Mouse (Mus musculus): ENCODE data around the gene Cog5. TPM values are rescaled to one million over a fixed set of nuclear protein-coding genes. Genes with fewer than 3 reads are reported as not detected.
A peak's percentile ranks its signal among the peaks of the same experiment; 100 is the strongest.

Cog5 gene
- total and polyA plus RNA-seq, 2 experiments from 2014 or later, result 18.4 to 46.9 TPM

DNA sequence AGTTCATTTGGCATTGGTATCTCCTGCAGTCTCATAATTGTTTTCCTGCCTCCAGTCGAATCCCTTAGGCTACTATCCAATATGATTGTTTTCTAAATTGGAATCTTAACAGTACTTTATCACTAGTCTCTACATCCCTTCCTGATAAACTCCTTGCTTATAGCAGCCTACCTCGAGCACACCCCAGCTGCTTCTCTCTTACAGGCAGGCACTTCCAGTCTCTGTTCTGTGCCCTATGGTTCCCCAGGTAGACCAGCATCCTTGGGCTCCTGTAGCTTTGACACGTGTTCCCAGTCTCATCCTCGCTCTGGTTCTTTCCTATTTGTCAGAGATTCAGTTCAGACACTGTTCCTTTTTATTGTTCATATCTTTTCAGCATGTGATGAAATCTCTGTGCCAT is 229.7 kb downstream of the Cog5 start:
- TF ChIP-seq CTCF (IDR thresholded peaks at IDR 0.05; ENCODE audit: low read depth), result no peak
- ATAC-seq, result no peak
- no peaks in the 10 kb centered on the region for H3K4me1 ChIP-seq (ENCODE audit: insufficient read depth, low read length)
- no peaks in the 10 kb centered on the region for H3K27me3 ChIP-seq (ENCODE audit: insufficient read depth, low read length)
- no peaks in the 10 kb centered on the region for H3K9me3 ChIP-seq (ENCODE audit: low read length)
- no peak for DNase-seq (ENCODE audit: low spot score)
- no peaks in the 10 kb centered on the region for H3K36me3 ChIP-seq (ENCODE audit: insufficient read depth, low read length)
- no peak overlapping the region for H3K27ac ChIP-seq
- H3K4me3 ChIP-seq (ENCODE audit: low read length), result no peak overlapping the region
- WGBS, result 60% methylated on average over 4 of the region's 4 CpGs
- H3K4me2 ChIP-seq (ENCODE audit: low read depth, low read length), result no peak overlapping the region
- H3K9ac ChIP-seq (replicated peaks; ENCODE audit: low read length), result no peak overlapping the region

- ATAC-seq, result no peak
Observed at GRCm38 (mm10) chr12:31885084-31885483, 230.4 kb downstream of the Cog5 start.

GRCm38 (mm10) chr12:31885844-31886606 is 231.4 kb downstream of the Cog5 start:
- Histone ChIP-seq H3K9ac (replicated peaks; ENCODE audit: low read length) (no peak overlapping the region), H3K9me3 (ENCODE audit: low read length) (no peaks in the 10 kb centered on the region), H3K4me1 (ENCODE audit: insufficient read depth, low read length) (no peaks in the 10 kb centered on the region; the same call in 1 of the 2 replicates), H3K27ac (no peak overlapping the region), H3K4me3 (ENCODE audit: low read length) (no peak overlapping the region), H3K4me2 (ENCODE audit: low read depth, low read length) (no peak overlapping the region), H3K36me3 (ENCODE audit: insufficient read depth, low read length) (no peaks in the 10 kb centered on the region), H3K27me3 (ENCODE audit: insufficient read depth, low read length) (no peaks in the 10 kb centered on the region)
- 96% methylated on average over 11 of the region's 11 CpGs for WGBS
- DNase-seq (ENCODE audit: low spot score) (no peak), ATAC-seq (no peak)
- no peak for TF ChIP-seq CTCF (IDR thresholded peaks at IDR 0.05; ENCODE audit: low read depth)

More at GRCm38 (mm10) chr12:31885084-31885483, 230.4 kb downstream of the Cog5 start:
- Histone ChIP-seq H3K4me3 (ENCODE audit: low read length) (no peak overlapping the region), H3K9ac (replicated peaks; ENCODE audit: low read length) (no peak overlapping the region), H3K36me3 (ENCODE audit: insufficient read depth, low read length) (no peaks in the 10 kb centered on the region), H3K4me1 (ENCODE audit: insufficient read depth, low read length) (no peaks in the 10 kb centered on the region), H3K9me3 (ENCODE audit: low read length) (no peaks in the 10 kb centered on the region), H3K27ac (no peak overlapping the region), H3K27me3 (ENCODE audit: insufficient read depth, low read length) (no peaks in the 10 kb centered on the region), H3K4me2 (ENCODE audit: low read depth, low read length) (no peak overlapping the region)
- DNase-seq (ENCODE audit: low spot score), result no peak
- 80% methylated on average over 4 of the region's 4 CpGs for WGBS
- TF ChIP-seq CTCF (IDR thresholded peaks at IDR 0.05; ENCODE audit: low read depth), result no peak

- no peak overlapping the region for H3K27ac ChIP-seq
- DNase-seq (ENCODE audit: low spot score) (no peak), ATAC-seq (no peak; the same call in 1 of the 2 replicates)
- TF ChIP-seq CTCF (IDR thresholded peaks at IDR 0.05; ENCODE audit: low read depth), result no peak
- no peak overlapping the region for H3K4me2 ChIP-seq (ENCODE audit: low read depth, low read length)
- H3K36me3 ChIP-seq (ENCODE audit: insufficient read depth, low read length), result no peaks in the 10 kb centered on the region
- H3K9ac ChIP-seq (replicated peaks; ENCODE audit: low read length), result no peak overlapping the region
- peaks cover 6% of the 10 kb centered on the region; the same call in 1 of the 2 replicates for H3K4me1 ChIP-seq (ENCODE audit: insufficient read depth, low read length)
- no peak overlapping the region for H3K4me3 ChIP-seq (ENCODE audit: low read length)
- WGBS, result 43% methylated on average over 6 of the region's 6 CpGs
- no peaks in the 10 kb centered on the region for H3K27me3 ChIP-seq (ENCODE audit: insufficient read depth, low read length)
- no peaks in the 10 kb centered on the region for H3K9me3 ChIP-seq (ENCODE audit: low read length)
Observed at GRCm38 (mm10) chr12:31890685-31891084, 236.0 kb downstream of the Cog5 start.

DNA sequence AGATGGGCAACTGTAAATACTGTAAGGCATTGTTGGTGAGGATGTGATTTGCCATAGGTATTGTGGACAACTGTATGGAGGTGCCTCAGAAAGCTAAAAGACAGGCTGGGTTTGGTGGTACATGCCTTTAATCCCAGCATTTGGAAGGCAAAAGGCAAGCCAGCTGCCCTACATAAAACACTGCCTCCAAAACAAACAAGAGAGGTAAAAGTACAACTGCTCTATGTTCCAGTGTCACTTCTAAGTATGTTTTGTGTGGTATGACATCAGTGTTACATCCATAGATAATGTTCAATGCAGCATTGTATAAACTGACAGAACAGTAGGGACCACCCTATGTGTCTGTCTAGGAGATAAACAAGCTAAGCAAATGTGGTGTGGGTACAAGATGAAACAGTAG is 237.4 kb downstream of the Cog5 start:
- H3K4me3 ChIP-seq (ENCODE audit: low read length), result no peak overlapping the region
- no peaks in the 10 kb centered on the region for H3K9me3 ChIP-seq (ENCODE audit: low read length)
- H3K27me3 ChIP-seq (ENCODE audit: insufficient read depth, low read length), result no peaks in the 10 kb centered on the region
- DNase-seq (ENCODE audit: low spot score), result no peak
- H3K4me2 ChIP-seq (ENCODE audit: low read depth, low read length), result no peak overlapping the region
- no peaks in the 10 kb centered on the region for H3K36me3 ChIP-seq (ENCODE audit: insufficient read depth, low read length)
- H3K9ac ChIP-seq (replicated peaks; ENCODE audit: low read length), result no peak overlapping the region
- peaks cover 10% of the 10 kb centered on the region for H3K4me1 ChIP-seq (ENCODE audit: insufficient read depth, low read length)
- ATAC-seq, result no peak
- TF ChIP-seq CTCF (IDR thresholded peaks at IDR 0.05; ENCODE audit: low read depth), result no peak
- H3K27ac ChIP-seq, result no peak overlapping the region

DNA sequence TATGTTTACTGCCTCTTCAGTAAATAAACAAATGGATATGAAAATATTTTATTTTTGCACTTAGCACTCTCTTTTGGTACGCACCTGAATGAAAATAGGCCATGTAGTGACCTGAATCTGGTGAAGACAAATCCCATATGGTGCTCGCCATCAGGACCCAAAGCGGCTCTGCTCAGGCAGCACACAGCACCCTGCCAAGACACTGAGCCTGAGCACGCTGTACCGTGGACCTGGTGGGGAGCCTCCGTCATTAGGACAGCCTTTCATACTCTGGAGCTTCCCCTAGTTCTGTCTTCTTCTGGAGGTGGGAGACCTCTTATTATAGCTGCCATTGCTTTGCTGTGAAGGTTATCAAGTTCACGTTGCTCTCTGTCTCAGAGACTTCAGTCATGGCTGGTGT is 238.1 kb downstream of the Cog5 start:
- no peaks in the 10 kb centered on the region for H3K36me3 ChIP-seq (ENCODE audit: insufficient read depth, low read length)
- H3K4me1 ChIP-seq (ENCODE audit: insufficient read depth, low read length), result peaks cover 14% of the 10 kb centered on the region
- no peaks in the 10 kb centered on the region for H3K9me3 ChIP-seq (ENCODE audit: low read length)
- no peak overlapping the region for H3K4me3 ChIP-seq (ENCODE audit: low read length)
- no peak for TF ChIP-seq CTCF (IDR thresholded peaks at IDR 0.05; ENCODE audit: low read depth)
- H3K9ac ChIP-seq (replicated peaks; ENCODE audit: low read length), result no peak overlapping the region
- H3K27me3 ChIP-seq (ENCODE audit: insufficient read depth, low read length), result no peaks in the 10 kb centered on the region
- H3K4me2 ChIP-seq (ENCODE audit: low read depth, low read length), result no peak overlapping the region
- WGBS, result 81% methylated on average over 7 of the region's 7 CpGs
- H3K27ac ChIP-seq, result no peak overlapping the region
- ATAC-seq, result no peak
- no peak for DNase-seq (ENCODE audit: low spot score)

GRCm38 (mm10) chr12:31895095-31895734 is 240.5 kb downstream of the Cog5 start:
- 31% methylated on average over 8 of the region's 8 CpGs for WGBS
- H3K9me3 ChIP-seq (ENCODE audit: low read length), result no peaks in the 10 kb centered on the region
- DNase-seq (ENCODE audit: low spot score), result no peak
- H3K27ac ChIP-seq, result peak overlapping the region; percentile 77
- no peaks in the 10 kb centered on the region for H3K27me3 ChIP-seq (ENCODE audit: insufficient read depth, low read length)
- peak; percentile 57; the same call in 1 of the 2 replicates for ATAC-seq
- peaks cover 14% of the 10 kb centered on the region for H3K4me1 ChIP-seq (ENCODE audit: insufficient read depth, low read length)
- H3K9ac ChIP-seq (replicated peaks; ENCODE audit: low read length), result no peak overlapping the region
- no peak overlapping the region for H3K4me3 ChIP-seq (ENCODE audit: low read length)
- H3K36me3 ChIP-seq (ENCODE audit: insufficient read depth, low read length), result no peaks in the 10 kb centered on the region
- no peak for TF ChIP-seq CTCF (IDR thresholded peaks at IDR 0.05; ENCODE audit: low read depth)
- no peak overlapping the region for H3K4me2 ChIP-seq (ENCODE audit: low read depth, low read length)

Data from hindbrain, postnatal 0 days (tissue).